Mouse (Mus musculus) CH12.LX (cell line): ENCODE data around the gene Esrrb. TPM values are rescaled to one million over a fixed set of nuclear protein-coding genes. Genes with fewer than 3 reads are reported as not detected.

Source experiments
- DNase-seq: peaks from one replicate; pipeline ENCODE4 v3.0.0-alpha.2; 2013; ENCODE audit errors: extremely low read depth
- H3K27ac ChIP-seq: 2 replicates; pipeline ENCODE4 v1.5.1; 2012; ENCODE audit warnings: low read depth, mild to moderate bottlenecking, control low read depth, moderate library complexity; ENCODE audit not compliant: insufficient read depth
- H3K27me3 ChIP-seq: replicated peaks from 2 replicates; pipeline ENCODE3; 2012; ENCODE audit warnings: inconsistent platforms
- H3K36me3 ChIP-seq, 2 experiments: replicated peaks in 1 of 2; 2 replicates each; pipeline versions ENCODE3 to v1.6.1; 2012; ENCODE audit warnings: inconsistent platforms in 1 of 2, low read length in 1 of 2, mild to moderate bottlenecking in 1 of 2, mixed read lengths in 1 of 2, moderate library complexity in 1 of 2; ENCODE audit not compliant: control insufficient read depth in 1 of 2, insufficient read depth in 1 of 2
- H3K4me1 ChIP-seq, 2 experiments: 2 replicates each; pipeline ENCODE4 v1.6.1; 2012; ENCODE audit warnings: inconsistent platforms in 1 of 2, moderate library complexity in 1 of 2; ENCODE audit not compliant: insufficient read depth in 2 of 2, control insufficient read depth in 1 of 2
- H3K4me2 ChIP-seq: 2 replicates; pipeline ENCODE4 v1.6.1; 2012; ENCODE audit warnings: low read depth, mild to moderate bottlenecking, control low read depth; ENCODE audit not compliant: poor library complexity, insufficient read depth, severe bottlenecking
- H3K4me3 ChIP-seq, 3 experiments: fragments of 150-350 bp in 1 of 3; sonication (generic) in 1 of 3; replicated peaks in 1 of 3; 2 replicates each; pipeline versions ENCODE3 to v1.5.1; 2011 to 2012; ENCODE audit warnings: low read depth in 2 of 3, low read length in 2 of 3, mild to moderate bottlenecking in 2 of 3, moderate library complexity in 2 of 3, control low read depth in 1 of 3, improper control_type of control experiment in 1 of 3, inconsistent platforms in 1 of 3, mixed read lengths in 1 of 3; ENCODE audit not compliant: poor library complexity in 1 of 3
- H3K79me2 ChIP-seq: replicated peaks from 2 replicates; pipeline ENCODE4 v1.6.1; 2012; ENCODE audit warnings: mild to moderate bottlenecking, moderate library complexity; ENCODE audit not compliant: control insufficient read depth, poor library complexity, insufficient read depth, severe bottlenecking; ENCODE audit errors: extremely low read depth
- H3K9ac ChIP-seq: 2 replicates; pipeline ENCODE4 v1.6.1; 2012; ENCODE audit warnings: low read depth, mild to moderate bottlenecking, control low read depth, moderate library complexity; ENCODE audit not compliant: insufficient read depth
- H3K9me3 ChIP-seq: replicated peaks from 2 replicates; pipeline ENCODE3; 2012; ENCODE audit warnings: low read length, inconsistent platforms, mixed read lengths
- BHLHE40 ChIP-seq: IDR thresholded peaks from 2 replicates; pipeline ENCODE4 v1.6.1; 2011; ENCODE audit warnings: mild to moderate bottlenecking, low read depth, low read length, improper control_type of control experiment
- CHD1 ChIP-seq: IDR thresholded peaks from 2 replicates; pipeline ENCODE4 v1.6.1; 2012; ENCODE audit warnings: low read depth, low read length, improper control_type of control experiment, inconsistent platforms
- CTCF ChIP-seq, 2 experiments: IDR thresholded peaks in 1 of 2; conservative IDR thresholded peaks in 1 of 2; 2 replicates each; pipeline ENCODE4 v1.5.1; 2011 to 2012; ENCODE audit warnings: low read depth in 2 of 2, low read length in 2 of 2, improper control_type of control experiment in 1 of 2, inconsistent platforms in 1 of 2, mild to moderate bottlenecking in 1 of 2, moderate library complexity in 1 of 2
- E2F4 ChIP-seq: IDR thresholded peaks from 2 replicates; pipeline ENCODE4 v1.6.1; 2011; ENCODE audit warnings: low read depth, low read length, improper control_type of control experiment; ENCODE audit not compliant: insufficient replicate concordance
- ELF1 ChIP-seq: IDR thresholded peaks from 2 replicates; pipeline ENCODE4 v1.6.1; 2014; ENCODE audit warnings: low read depth, mild to moderate bottlenecking, inconsistent platforms, low read length, improper control_type of control experiment
- EP300 ChIP-seq: IDR thresholded peaks from 2 replicates; pipeline ENCODE4 v1.6.1; 2011; ENCODE audit warnings: low read length, improper control_type of control experiment
- GABPA ChIP-seq: IDR thresholded peaks from 2 replicates; pipeline ENCODE4 v1.6.1; 2012; ENCODE audit warnings: low read depth, low read length, improper control_type of control experiment, inconsistent platforms; ENCODE audit not compliant: insufficient replicate concordance
- HCFC1 ChIP-seq: IDR thresholded peaks from 2 replicates; pipeline ENCODE4 v1.6.1; 2012; ENCODE audit warnings: low read depth, mild to moderate bottlenecking, inconsistent platforms, low read length, improper control_type of control experiment
- JUN ChIP-seq: IDR thresholded peaks from 2 replicates; pipeline ENCODE4 v1.6.1; 2011; ENCODE audit warnings: low read depth, mild to moderate bottlenecking, low read length, improper control_type of control experiment, moderate library complexity; ENCODE audit not compliant: insufficient read depth
- KAT2A ChIP-seq: IDR thresholded peaks from 2 replicates; pipeline ENCODE4 v1.6.1; 2012; ENCODE audit warnings: low read length, improper control_type of control experiment, inconsistent platforms; ENCODE audit not compliant: insufficient replicate concordance
- MAFK ChIP-seq: IDR thresholded peaks from 2 replicates; pipeline ENCODE4 v1.6.1; 2011; ENCODE audit warnings: low read length, improper control_type of control experiment; ENCODE audit not compliant: insufficient replicate concordance
- MEF2A ChIP-seq: IDR thresholded peaks from 2 replicates; pipeline ENCODE4 v1.6.1; 2014; ENCODE audit warnings: low read depth, mild to moderate bottlenecking, inconsistent platforms, low read length, improper control_type of control experiment, borderline replicate concordance
- MXI1 ChIP-seq: IDR thresholded peaks from 2 replicates; pipeline ENCODE4 v1.6.1; 2011; ENCODE audit warnings: mild to moderate bottlenecking, low read depth, low read length, improper control_type of control experiment
- MYC ChIP-seq: IDR thresholded peaks from 2 replicates; pipeline ENCODE4 v1.6.1; 2011; ENCODE audit warnings: low read depth, mild to moderate bottlenecking, improper control_type of control experiment, low read length
- NELFE ChIP-seq: IDR thresholded peaks from 2 replicates; pipeline ENCODE4 v1.6.1; 2011; ENCODE audit warnings: low read depth, low read length, improper control_type of control experiment
- POLR2A ChIP-seq: IDR thresholded peaks from 2 replicates; pipeline ENCODE4 v1.6.1; 2011; ENCODE audit warnings: low read depth, mild to moderate bottlenecking, improper control_type of control experiment, low read length
- RAD21 ChIP-seq: IDR thresholded peaks from 2 replicates; pipeline ENCODE4 v1.6.1; 2011; ENCODE audit warnings: low read depth, mild to moderate bottlenecking, low read length, improper control_type of control experiment, moderate library complexity
- SIN3A ChIP-seq: IDR thresholded peaks from 2 replicates; pipeline ENCODE4 v1.6.1; 2012; ENCODE audit warnings: low read length, improper control_type of control experiment, inconsistent platforms
- SMC3 ChIP-seq: IDR thresholded peaks from 2 replicates; pipeline ENCODE4 v1.6.1; 2011; ENCODE audit warnings: low read depth, low read length, improper control_type of control experiment
- TBP ChIP-seq: conservative IDR thresholded peaks from 2 replicates; pipeline ENCODE4 v1.6.1; 2011; ENCODE audit warnings: low read depth, low read length, improper control_type of control experiment
- TCF12 ChIP-seq: IDR thresholded peaks from 2 replicates; pipeline ENCODE4 v1.6.1; 2014; ENCODE audit warnings: low read depth, mild to moderate bottlenecking, inconsistent platforms, low read length, improper control_type of control experiment
- UBTF ChIP-seq: IDR thresholded peaks from 2 replicates; pipeline ENCODE4 v1.6.1; 2012; ENCODE audit warnings: low read depth, mild to moderate bottlenecking, inconsistent platforms, low read length, improper control_type of control experiment, moderate library complexity
- USF1 ChIP-seq: IDR thresholded peaks from 2 replicates; pipeline ENCODE4 v1.6.1; 2014; ENCODE audit warnings: low read depth, mild to moderate bottlenecking, inconsistent platforms, low read length, improper control_type of control experiment
- ZC3H11A ChIP-seq: IDR thresholded peaks from 2 replicates; pipeline ENCODE4 v1.6.1; 2012; ENCODE audit warnings: low read depth, mild to moderate bottlenecking, inconsistent platforms, low read length, improper control_type of control experiment
- ZMIZ1 ChIP-seq: IDR thresholded peaks from 2 replicates; pipeline ENCODE4 v1.6.1; 2012; ENCODE audit warnings: low read depth, mild to moderate bottlenecking, inconsistent platforms, low read length, improper control_type of control experiment
- ZNF384 ChIP-seq: IDR thresholded peaks from 2 replicates; pipeline ENCODE4 v1.6.1; 2012; ENCODE audit warnings: low read depth, low read length, improper control_type of control experiment, inconsistent platforms
- dilution Hi-C: fragments of 300-500 bp; cut with MboI; formaldehyde crosslinking; loops from 2 replicates; pipeline ENCODE4 v1.14.3; 2020; ENCODE audit warnings: low sequenced_read_pairs; ENCODE audit not compliant: extremely low pct_unique_long_range_greater_than_20kb, extremely low pct_ligation_motif_present
- in situ Hi-C: fragments of 300-500 bp; cut with MboI; formaldehyde crosslinking; loops from 3 replicates; pipeline ENCODE4 v1.14.3; 2019; ENCODE audit warnings: low sequenced_read_pairs, low pct_ligation_motif_present, low pct_unique_long_range_greater_than_20kb, mixed read lengths
- polyA plus RNA-seq: library from polyadenylated mRNA; unstranded; fragments of >175 nt; gene quantifications from 2 replicates; pipeline ENCODE4 v1.2.1, GENCODE M21; 2012; ENCODE audit warnings: low read depth; ENCODE audit not compliant: insufficient read length
- total RNA-seq, 2 experiments: library from RNA; depleted of rRNA; stranded (reverse); fragments of 300-350 nt in 1 of 2; fragments of >200 nt in 1 of 2; gene quantifications; 2 replicates each; pipeline ENCODE4 v1.2.3; 2012 to 2014

The Esrrb gene
- total and polyA plus RNA-seq, 3 experiments, result not detected

GRCm38 (mm10) chr12:86518746-86519145, 157.8 kb downstream of the Esrrb start:
- Histone ChIP-seq H3K9ac (no peak overlapping the region), H3K4me3 (no peak overlapping the region), H3K9me3 (peaks cover 7% of the 10 kb centered on the region), H3K79me2 (no peaks in the 10 kb centered on the region), H3K4me1 (peaks cover 0 to 4% of the 10 kb centered on the region in 2 experiments; a peak in 1 of 4 replicates), H3K4me2 (no peak overlapping the region), H3K36me3 (no peaks in the 10 kb centered on the region), H3K27ac (no peak overlapping the region), H3K27me3 (peaks cover 83% of the 10 kb centered on the region)
- no peak for TF ChIP-seq CHD1
- TF ChIP-seq NELFE, result no peak
- TF ChIP-seq GABPA, result no peak
- TF ChIP-seq HCFC1, result no peak
- no peak for TF ChIP-seq ZC3H11A
- TF ChIP-seq SIN3A, result no peak
- TF ChIP-seq POLR2A, result no peak
- no peak for TF ChIP-seq UBTF
- TF ChIP-seq E2F4, result no peak
- no peak for TF ChIP-seq ELF1
- no peak for TF ChIP-seq MEF2A
- TF ChIP-seq SMC3, result no peak
- no peak for TF ChIP-seq MXI1
- no peak for TF ChIP-seq MYC
- no peak for TF ChIP-seq USF1
- TF ChIP-seq CTCF (conservative IDR thresholded peaks at IDR 0.05 in 1 of 2, IDR thresholded peaks at IDR 0.05 in 1 of 2; ENCODE audit: low read depth in 2 of 2, low read length in 2 of 2), result no peak
- TF ChIP-seq BHLHE40, result no peak
- TF ChIP-seq JUN, result no peak
- no peak for TF ChIP-seq EP300
- TF ChIP-seq MAFK, result no peak
- dilution Hi-C loops, result no loop called here
- in situ Hi-C loops, result no loop called here
- DNase-seq, result no peak

DNA sequence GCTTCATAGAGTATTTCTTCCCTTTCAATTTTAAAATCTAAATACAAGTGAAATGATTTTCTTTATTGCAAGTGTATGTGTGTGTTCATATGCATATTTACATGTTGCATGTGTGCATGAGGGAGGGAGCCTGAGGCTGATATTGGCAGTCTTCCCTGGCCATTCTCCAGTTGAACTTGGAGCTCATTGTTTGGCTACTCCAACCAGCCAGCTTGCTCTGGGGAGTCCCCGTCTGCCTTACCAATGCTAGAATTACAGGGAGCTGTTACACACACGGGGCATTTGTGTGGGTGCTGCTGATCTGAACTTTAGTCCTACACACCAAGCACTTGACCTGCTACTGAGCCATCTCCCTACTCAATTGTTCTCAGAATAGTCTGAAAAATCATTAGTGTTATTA, 173.4 kb downstream of the Esrrb start:
- Histone ChIP-seq H3K36me3 (no peaks in the 10 kb centered on the region), H3K27me3 (peaks cover 78% of the 10 kb centered on the region), H3K4me1 (no peaks in the 10 kb centered on the region), H3K27ac (no peak overlapping the region), H3K4me2 (no peak overlapping the region), H3K9me3 (peaks cover 2% of the 10 kb centered on the region)
- no peak for TF ChIP-seq MEF2A
- no peak for TF ChIP-seq TCF12
- TF ChIP-seq MAFK, result no peak
- TF ChIP-seq KAT2A, result no peak
- no peak for TF ChIP-seq TBP
- no peak for TF ChIP-seq GABPA
- no peak for TF ChIP-seq ZMIZ1
- TF ChIP-seq ZNF384, result no peak
- no peak for TF ChIP-seq CTCF (conservative IDR thresholded peaks at IDR 0.05 in 1 of 2, IDR thresholded peaks at IDR 0.05 in 1 of 2; ENCODE audit: low read depth in 2 of 2, low read length in 2 of 2)
- no peak for TF ChIP-seq RAD21
- TF ChIP-seq, all 38 proteins: peak for 0
- in situ Hi-C loops, result no loop called here
- no peak overlapping the region for H3K4me3 ChIP-seq
- dilution Hi-C loops, result no loop called here
- DNase-seq, result no peak
- H3K79me2 ChIP-seq, result no peaks in the 10 kb centered on the region
- no peak overlapping the region for H3K9ac ChIP-seq
